Mouse (Mus musculus) MEL (cell line): ENCODE measurements around the gene Col6a1.

ENCODE experiments used
- CTCF ChIP-seq, 3 experiments: IDR thresholded peaks in 2 of 3; conservative IDR thresholded peaks in 1 of 3; 2 replicates each; pipeline ENCODE4 v1.5.1; 2011 to 2012; ENCODE audit warnings: low read length in 3 of 3, low read depth in 2 of 3, mild to moderate bottlenecking in 2 of 3, improper control_type of control experiment in 1 of 3, inconsistent platforms in 1 of 3, mixed read lengths in 1 of 3, moderate library complexity in 1 of 3; ENCODE audit not compliant: control insufficient read depth in 1 of 3, insufficient read depth in 1 of 3, poor library complexity in 1 of 3, severe bottlenecking in 1 of 3
- ELF1 ChIP-seq: IDR thresholded peaks from 2 replicates; pipeline ENCODE4 v1.6.1; 2014; ENCODE audit warnings: low read depth, mild to moderate bottlenecking, inconsistent platforms, low read length, improper control_type of control experiment, moderate library complexity
- JUND ChIP-seq: IDR thresholded peaks from 2 replicates; pipeline ENCODE4 v1.6.1; 2011; ENCODE audit warnings: low read depth, mild to moderate bottlenecking, improper control_type of control experiment, low read length
- MEF2A ChIP-seq: IDR thresholded peaks from 2 replicates; pipeline ENCODE4 v1.6.1; 2014; ENCODE audit warnings: low read depth, mild to moderate bottlenecking, inconsistent platforms, low read length, improper control_type of control experiment; ENCODE audit not compliant: poor library complexity, insufficient replicate concordance, severe bottlenecking; ENCODE audit errors: extremely low read depth
- NELFE ChIP-seq: IDR thresholded peaks from 2 replicates; pipeline ENCODE4 v1.6.1; 2011; ENCODE audit warnings: low read depth, low read length, improper control_type of control experiment
- POLR2A ChIP-seq, 2 experiments: IDR thresholded peaks; 2 replicates each; pipeline ENCODE4 v1.6.1; 2011 to 2012; ENCODE audit warnings: low read length in 2 of 2, mild to moderate bottlenecking in 2 of 2, control low read depth in 1 of 2, improper control_type of control experiment in 1 of 2, low read depth in 1 of 2, moderate library complexity in 1 of 2; ENCODE audit not compliant: control insufficient read depth in 1 of 2, insufficient read depth in 1 of 2, poor library complexity in 1 of 2
- POLR2AphosphoS2 ChIP-seq: IDR thresholded peaks from 2 replicates; pipeline ENCODE4 v1.6.1; 2011; ENCODE audit warnings: low read length, improper control_type of control experiment
- ZC3H11A ChIP-seq: IDR thresholded peaks from 2 replicates; pipeline ENCODE4 v1.6.1; 2012; ENCODE audit warnings: low read depth, mild to moderate bottlenecking, inconsistent platforms, low read length, improper control_type of control experiment
- ZMIZ1 ChIP-seq: IDR thresholded peaks from 2 replicates; pipeline ENCODE4 v1.6.1; 2012; ENCODE audit warnings: low read depth, mild to moderate bottlenecking, inconsistent platforms, low read length, improper control_type of control experiment, moderate library complexity
- ZNF384 ChIP-seq: IDR thresholded peaks from 2 replicates; pipeline ENCODE4 v1.6.1; 2012; ENCODE audit warnings: low read depth, mild to moderate bottlenecking, inconsistent platforms, low read length, improper control_type of control experiment

DNA sequence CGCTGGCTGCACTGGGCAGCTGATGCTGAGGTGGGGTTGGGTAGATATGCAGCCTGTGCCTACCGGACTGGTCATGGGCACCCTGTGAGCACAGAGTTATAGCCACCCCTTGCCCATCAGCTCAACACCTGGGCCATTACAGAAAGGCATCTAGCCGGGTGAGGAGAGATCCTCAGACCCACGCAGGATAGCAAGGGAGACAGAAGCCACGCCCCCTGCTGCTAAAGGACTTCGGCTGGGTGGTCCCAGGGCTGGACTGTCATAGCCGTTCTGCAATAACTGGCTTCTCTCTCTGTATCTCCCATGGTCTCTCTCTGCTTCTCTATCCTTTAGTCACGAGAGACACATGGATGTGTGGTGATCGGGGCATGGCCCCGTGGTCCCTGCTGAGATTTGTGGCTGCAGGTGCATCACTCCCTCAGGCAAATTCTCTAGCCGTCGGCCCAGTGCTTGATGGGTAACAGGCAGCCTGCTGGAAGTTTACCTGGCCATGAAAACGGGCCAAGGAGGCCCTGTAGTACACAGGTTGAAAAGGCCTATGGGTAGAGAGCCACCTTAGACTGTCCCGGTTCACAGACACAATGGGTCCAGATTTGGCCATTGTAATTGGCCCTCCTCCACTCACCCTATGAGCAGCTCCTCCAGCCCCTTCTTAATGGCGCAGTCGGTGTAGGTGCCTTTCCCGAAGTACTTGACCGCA lies 3.1 kb downstream of the Col6a1 start:
- no peak for TF ChIP-seq ZNF384
- TF ChIP-seq CTCF (IDR thresholded peaks at IDR 0.05 in 2 of 3, conservative IDR thresholded peaks at IDR 0.05 in 1 of 3; ENCODE audit: control insufficient read depth in 1 of 3, insufficient read depth in 1 of 3, low read depth in 2 of 3, low read length in 3 of 3, poor library complexity in 1 of 3, severe bottlenecking in 1 of 3) = no peak
- TF ChIP-seq POLR2A (IDR thresholded peaks at IDR 0.05; ENCODE audit: control insufficient read depth in 1 of 2, insufficient read depth in 1 of 2, low read depth in 1 of 2, low read length in 2 of 2, poor library complexity in 1 of 2) = no peak
- TF ChIP-seq POLR2AphosphoS2 = no peak
- TF ChIP-seq JUND = no peak
- TF ChIP-seq NELFE = no peak
- TF ChIP-seq ZC3H11A = no peak
- TF ChIP-seq MEF2A = no peak
- no peak for TF ChIP-seq ZMIZ1
- TF ChIP-seq ELF1 = no peak
